Mouse (Mus musculus) hindbrain, embryonic 12.5 days (tissue): Measurements from ENCODE around the gene Olfr461. TPM values are rescaled to one million over a fixed set of nuclear protein-coding genes. Genes with fewer than 3 reads are reported as not detected.

Source experiments
- polyA plus RNA-seq: library from polyadenylated mRNA; unstranded; fragments of >200 nt; fragmentation: Nextera tagmentation; extraction: Ambion mirVana; gene quantifications from 2 replicates; pipeline ENCODE4 v1.2.1, GENCODE M21; 2016

The Olfr461 gene
- polyA plus RNA-seq, 1 experiment from 2014 or later: 0.05 TPM

Other genes starting within 250 kb of the Olfr461 start
- gene Agk, start 229.9 kb downstream of the Olfr461 start, polyA plus RNA-seq: 36.2 and 36.4 TPM in 2 replicates
- gene E330009J07Rik, start 118.9 kb downstream of the Olfr461 start, polyA plus RNA-seq: 18.7 and 19.9 TPM in 2 replicates
- gene Wee2, start 116.0 kb downstream of the Olfr461 start, polyA plus RNA-seq: 0.29 TPM in 1 of 2 replicates, not detected in the other
- 150 and 156 TPM in 2 replicates for gene Ssbp1, start 83.7 kb downstream of the Olfr461 start, polyA plus RNA-seq
- not detected in 2 replicates for gene Tas2r137, start 63.8 kb downstream of the Olfr461 start, polyA plus RNA-seq
- gene Tas2r108, start 61.5 kb downstream of the Olfr461 start, polyA plus RNA-seq: not detected in 2 replicates
- gene Prss37, start 35.5 kb downstream of the Olfr461 start, polyA plus RNA-seq: not detected in 2 replicates
- not detected in 2 replicates for gene Olfr460, start 14.4 kb upstream of the Olfr461 start, polyA plus RNA-seq
- gene Clec5a, start 30.8 kb upstream of the Olfr461 start, polyA plus RNA-seq: 1.0 TPM in 2 replicates
- gene Tas2r138, start 58.3 kb upstream of the Olfr461 start, polyA plus RNA-seq: not detected in 2 replicates
- 0.09 TPM in 1 of 2 replicates, not detected in the other for gene Mgam, start 73.8 kb upstream of the Olfr461 start, polyA plus RNA-seq